Mouse (Mus musculus) embryonic fibroblast, embryonic 13.5 days (primary cell): Measurements from ENCODE around the gene Gca.

ENCODE experiments used
- CTCF ChIP-seq: IDR thresholded peaks from 2 replicates; pipeline ENCODE4 v1.5.1; 2011; ENCODE audit warnings: mild to moderate bottlenecking, control low read depth, low read length, moderate library complexity, borderline replicate concordance; ENCODE audit not compliant: insufficient read depth
- POLR2A ChIP-seq: IDR thresholded peaks from 2 replicates; pipeline ENCODE4 v1.6.1; 2011; ENCODE audit warnings: low read depth, mild to moderate bottlenecking, control low read depth, low read length, moderate library complexity

- TF ChIP-seq CTCF: no peak
- no peak for TF ChIP-seq POLR2A
Measured at GRCm38 (mm10) chr2:62727732-62728131, 63.6 kb downstream of the Gca start.
